Mouse (Mus musculus) stomach, embryonic 16.5 days (tissue): ENCODE results near the gene Dnm3. TPM values are rescaled to one million over a fixed set of nuclear protein-coding genes. Genes with fewer than 3 reads are reported as not detected.

Experiments
- ATAC-seq: fragments of 200-750 bp; cut with Nextera tagmentation; 2 replicates; pipeline ENCODE4 v1.8.0; 2017; ENCODE audit warnings: moderate number of reproducible peaks, moderate TSS enrichment; ENCODE audit not compliant: insufficient read depth, low FRiP score
- H3K27ac ChIP-seq: fragments of 300-500 bp; sonication (generic); 2 replicates; pipeline ENCODE4 v1.5.1; 2014; ENCODE audit warnings: low read length
- H3K27me3 ChIP-seq: fragments of 300-500 bp; sonication (generic); 2 replicates; pipeline ENCODE4 v1.6.1; 2014; ENCODE audit warnings: low read length, control low read depth, mixed read lengths; ENCODE audit not compliant: control insufficient read depth, insufficient read depth
- H3K36me3 ChIP-seq: fragments of 300-500 bp; sonication (generic); 2 replicates; pipeline ENCODE4 v1.6.1; 2014; ENCODE audit warnings: low read length; ENCODE audit not compliant: control insufficient read depth, insufficient read depth
- H3K4me1 ChIP-seq: fragments of 300-500 bp; sonication (generic); 2 replicates; pipeline ENCODE4 v1.6.1; 2014; ENCODE audit warnings: low read length, control low read depth, mixed read lengths; ENCODE audit not compliant: control insufficient read depth, insufficient read depth
- H3K4me2 ChIP-seq: fragments of 300-500 bp; sonication (generic); 2 replicates; pipeline ENCODE4 v1.6.1; 2014; ENCODE audit warnings: low read depth, low read length, mixed read lengths
- H3K4me3 ChIP-seq: fragments of 300-500 bp; sonication (generic); replicated peaks from 2 replicates; pipeline ENCODE4 v1.5.1; 2014; ENCODE audit warnings: mild to moderate bottlenecking, low read length
- H3K9ac ChIP-seq: fragments of 300-500 bp; sonication (generic); 2 replicates; pipeline ENCODE4 v1.6.1; 2014; ENCODE audit warnings: low read length
- H3K9me3 ChIP-seq: fragments of 300-500 bp; sonication (generic); replicated peaks from 2 replicates; pipeline ENCODE4 v1.6.1; 2016; ENCODE audit warnings: low read length, control low read depth; ENCODE audit not compliant: control insufficient read depth
- WGBS: fragments of 180-500 bp; shearing (Covaris S2); extraction: QIAGEN DNeasy Blood & Tissue Kit; methylation state at CpG from one replicate; pipeline ENCODE4 v1.1.7; 2014; 5-methylcytosine and 5-hydroxymethylcytosine counted together
- polyA plus RNA-seq: library from polyadenylated mRNA; unstranded; fragments of >200 nt; fragmentation: Nextera tagmentation; extraction: Ambion mirVana; gene quantifications from 2 replicates; pipeline ENCODE4 v1.2.1, GENCODE M21; 2015

Gene Dnm3
- polyA plus RNA-seq, 1 experiment from 2014 or later, result 6.4 TPM

GRCm38 (mm10) chr1:162162249-162162648 is 315.6 kb downstream of the Dnm3 start:
- no peak for ATAC-seq
- Histone ChIP-seq H3K4me1 (peaks cover 2% of the 10 kb centered on the region; the same call in 1 of the 2 replicates), H3K27ac (no peak overlapping the region), H3K36me3 (no peaks in the 10 kb centered on the region), H3K4me2 (no peak overlapping the region), H3K4me3 (no peak overlapping the region), H3K9me3 (no peaks in the 10 kb centered on the region), H3K9ac (no peak overlapping the region), H3K27me3 (no peaks in the 10 kb centered on the region)
- WGBS, result 41% methylated on average over 5 of the region's 5 CpGs

- no peak overlapping the region for H3K27ac ChIP-seq
- no peak for ATAC-seq
- H3K9me3 ChIP-seq, result no peaks in the 10 kb centered on the region
- H3K27me3 ChIP-seq, result no peaks in the 10 kb centered on the region
- H3K4me1 ChIP-seq, result peaks cover 4% of the 10 kb centered on the region; the same call in 1 of the 2 replicates
- no peak overlapping the region for H3K9ac ChIP-seq
- no peak overlapping the region for H3K4me2 ChIP-seq
- no peak overlapping the region for H3K4me3 ChIP-seq
- WGBS, result 33% methylated on average over 1 of the region's 1 CpGs
- no peaks in the 10 kb centered on the region for H3K36me3 ChIP-seq
Observed at GRCm38 (mm10) chr1:162160718-162161117, 317.1 kb downstream of the Dnm3 start.

- H3K9me3 ChIP-seq, result no peaks in the 10 kb centered on the region
- no peak overlapping the region for H3K9ac ChIP-seq
- no peak for ATAC-seq
- H3K27ac ChIP-seq, result no peak overlapping the region
- peaks cover 4% of the 10 kb centered on the region; the same call in 1 of the 2 replicates for H3K4me1 ChIP-seq
- H3K4me3 ChIP-seq, result no peak overlapping the region
- H3K4me2 ChIP-seq, result no peak overlapping the region
- WGBS, result 67% methylated on average over 2 of the region's 2 CpGs
- H3K27me3 ChIP-seq, result no peaks in the 10 kb centered on the region
- H3K36me3 ChIP-seq, result no peaks in the 10 kb centered on the region
Observed at GRCm38 (mm10) chr1:162158486-162158885, 319.3 kb downstream of the Dnm3 start.

GRCm38 (mm10) chr1:162157659-162158058 is 320.2 kb downstream of the Dnm3 start:
- Histone ChIP-seq H3K9me3 (no peaks in the 10 kb centered on the region), H3K27me3 (no peaks in the 10 kb centered on the region), H3K4me2 (no peak overlapping the region), H3K4me1 (peaks cover 4% of the 10 kb centered on the region; the same call in 1 of the 2 replicates), H3K4me3 (no peak overlapping the region), H3K36me3 (no peaks in the 10 kb centered on the region), H3K27ac (peak overlapping the region; percentile 61; the same call in 1 of the 2 replicates), H3K9ac (no peak overlapping the region)
- WGBS, result 76% methylated on average over 5 of the region's 5 CpGs
- no peak for ATAC-seq

GRCm38 (mm10) chr1:162156873-162157272 is 321.0 kb downstream of the Dnm3 start:
- Histone ChIP-seq H3K4me1 (peaks cover 4% of the 10 kb centered on the region; the same call in 1 of the 2 replicates), H3K9ac (no peak overlapping the region), H3K27me3 (no peaks in the 10 kb centered on the region), H3K36me3 (no peaks in the 10 kb centered on the region), H3K27ac (no peak overlapping the region), H3K9me3 (no peaks in the 10 kb centered on the region), H3K4me2 (no peak overlapping the region), H3K4me3 (no peak overlapping the region)
- WGBS, result 45% methylated on average over 5 of the region's 5 CpGs
- ATAC-seq, result peak; percentile 72; the same call in 1 of the 2 replicates

GRCm38 (mm10) chr1:162155546-162155945 is 322.3 kb downstream of the Dnm3 start:
- no peak for ATAC-seq
- H3K4me2 ChIP-seq, result no peak overlapping the region
- no peak overlapping the region for H3K27ac ChIP-seq
- WGBS, result 85% methylated on average over 3 of the region's 3 CpGs
- H3K9me3 ChIP-seq, result no peaks in the 10 kb centered on the region
- H3K36me3 ChIP-seq, result no peaks in the 10 kb centered on the region
- H3K27me3 ChIP-seq, result no peaks in the 10 kb centered on the region
- H3K4me3 ChIP-seq, result no peak overlapping the region
- H3K9ac ChIP-seq, result no peak overlapping the region
- peaks cover 4% of the 10 kb centered on the region; the same call in 1 of the 2 replicates for H3K4me1 ChIP-seq

- Histone ChIP-seq H3K4me2 (no peak overlapping the region), H3K9me3 (no peaks in the 10 kb centered on the region), H3K27me3 (no peaks in the 10 kb centered on the region), H3K4me3 (no peak overlapping the region), H3K27ac (no peak overlapping the region), H3K9ac (no peak overlapping the region), H3K36me3 (no peaks in the 10 kb centered on the region), H3K4me1 (peaks cover 4% of the 10 kb centered on the region; the same call in 1 of the 2 replicates)
- 79% methylated on average over 5 of the region's 5 CpGs for WGBS
- no peak for ATAC-seq
Observed at GRCm38 (mm10) chr1:162153118-162153517, 324.7 kb downstream of the Dnm3 start.

- no peak for ATAC-seq
- H3K4me1 ChIP-seq, result peaks cover under 1% of the 10 kb centered on the region; the same call in 1 of the 2 replicates
- H3K27ac ChIP-seq, result no peak overlapping the region
- no peaks in the 10 kb centered on the region for H3K9me3 ChIP-seq
- WGBS, result 84% methylated on average over 3 of the region's 3 CpGs
- no peaks in the 10 kb centered on the region for H3K27me3 ChIP-seq
- H3K9ac ChIP-seq, result no peak overlapping the region
- H3K4me3 ChIP-seq, result no peak overlapping the region
- no peak overlapping the region for H3K4me2 ChIP-seq
- H3K36me3 ChIP-seq, result no peaks in the 10 kb centered on the region
Observed at GRCm38 (mm10) chr1:162149730-162150129, 328.1 kb downstream of the Dnm3 start.

- H3K4me1 ChIP-seq, result peaks cover 9% of the 10 kb centered on the region
- H3K27ac ChIP-seq, result no peak overlapping the region
- H3K9ac ChIP-seq, result no peak overlapping the region
- no peak overlapping the region for H3K4me3 ChIP-seq
- 77% methylated on average over 3 of the region's 3 CpGs for WGBS
- H3K9me3 ChIP-seq, result no peaks in the 10 kb centered on the region
- ATAC-seq, result no peak
- H3K27me3 ChIP-seq, result no peaks in the 10 kb centered on the region
- H3K4me2 ChIP-seq, result no peak overlapping the region
- H3K36me3 ChIP-seq, result no peaks in the 10 kb centered on the region
Observed at GRCm38 (mm10) chr1:162147554-162147953, 330.3 kb downstream of the Dnm3 start.
